ENCODE assay signal across 8 mouse cellular contexts in the genomic region with DNA sequence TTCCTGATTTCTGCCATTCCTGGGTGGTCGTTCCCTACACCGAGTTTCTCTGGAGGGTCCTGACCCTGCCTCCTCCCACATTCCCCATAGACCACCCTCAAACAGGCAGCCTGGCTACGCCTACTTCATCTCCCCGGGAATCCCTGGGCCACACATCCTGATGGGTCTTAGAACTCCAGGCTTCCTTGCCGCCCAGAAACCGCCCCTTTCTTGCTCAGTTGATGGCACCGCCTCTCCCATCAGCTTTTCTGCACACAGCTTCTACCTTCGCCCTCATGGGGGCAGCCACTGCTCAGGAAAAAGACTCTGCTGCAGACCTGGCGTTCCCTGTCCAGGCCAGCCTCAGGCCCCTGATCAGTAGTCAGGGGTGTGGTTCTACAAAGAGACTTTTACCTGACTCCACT. TPM values are rescaled to one million over a fixed set of nuclear protein-coding genes. Genes with fewer than 3 reads are reported as not detected.
DNase-seq lines count a peak whose midpoint lies in the region; ATAC-seq and TF ChIP-seq lines count a peak whose summit lies in the region.

No protein-coding gene starts in this region.

- no peak overlapping the region for H3K9ac ChIP-seq in heart, embryonic 14.5 days (ENCODE audit: low read length)
- no peak overlapping the region for H3K9ac ChIP-seq in kidney, postnatal 0 days (ENCODE audit: low read depth, low read length)

- peak; percentile 69; the same call in 1 of the 2 replicates for ATAC-seq in heart, embryonic 14.5 days (ENCODE audit: insufficient number of reproducible peaks, insufficient read depth, low FRiP score, low read depth)
- peak; percentile 85 for ATAC-seq in kidney, postnatal 0 days (replicated peaks; ENCODE audit: low FRiP score, low read depth)

- WGBS in embryonic facial prominence, embryonic 10.5 days = under 1% methylated on average over 9 of the region's 9 CpGs
- 3% methylated on average over 9 of the region's 9 CpGs for WGBS in heart, embryonic 14.5 days
- 4% methylated on average over 9 of the region's 9 CpGs for WGBS in kidney, postnatal 0 days
- WGBS in lung, adult 2 months = 3% methylated on average over 9 of the region's 9 CpGs
- 5% methylated on average over 9 of the region's 9 CpGs for WGBS in olfactory bulb, adult 2 months

- H3K27me3 ChIP-seq in embryonic facial prominence, embryonic 10.5 days (replicated peaks; ENCODE audit: low read depth, poor library complexity, severe bottlenecking) = peaks cover 16% of the 10 kb centered on the region
- peaks cover 24% of the 10 kb centered on the region for H3K27me3 ChIP-seq in heart, embryonic 14.5 days (ENCODE audit: control insufficient read depth, insufficient read depth, low read length)
- H3K27me3 ChIP-seq in kidney, postnatal 0 days (ENCODE audit: insufficient read depth, low read length) = no peaks in the 10 kb centered on the region

- TF ChIP-seq POLR2A in lung, adult 2 months (IDR thresholded peaks at IDR 0.05; ENCODE audit: borderline replicate concordance, extremely low read depth, low read depth, low read length) = no peak
- no peak for TF ChIP-seq POLR2A in olfactory bulb, adult 2 months (IDR thresholded peaks at IDR 0.05; ENCODE audit: insufficient read depth, low read depth, low read length)

- peak overlapping the region; percentile 53 for H3K4me2 ChIP-seq in heart, embryonic 14.5 days (ENCODE audit: low read length)
- peak overlapping the region; percentile 38 for H3K4me2 ChIP-seq in kidney, postnatal 0 days (ENCODE audit: low read length)

- peak overlapping the region; percentile 39 for H3K4me3 ChIP-seq in embryonic facial prominence, embryonic 10.5 days
- no peak overlapping the region for H3K4me3 ChIP-seq in heart, embryonic 14.5 days (ENCODE audit: control insufficient read depth in 1 of 2, insufficient read depth in 1 of 2, low read depth in 1 of 2, low read length in 2 of 2)
- no peak overlapping the region for H3K4me3 ChIP-seq in kidney, postnatal 0 days (replicated peaks; ENCODE audit: low read depth, low read length)
- no peak overlapping the region for H3K4me3 ChIP-seq in lung, adult 2 months (replicated peaks; ENCODE audit: extremely low read depth, low read depth, low read length)
- H3K4me3 ChIP-seq in olfactory bulb, adult 2 months (ENCODE audit: insufficient read depth, low read depth, low read length) = no peak overlapping the region

- H3K9me3 ChIP-seq in embryonic facial prominence, embryonic 10.5 days = no peaks in the 10 kb centered on the region
- H3K9me3 ChIP-seq in heart, embryonic 14.5 days (ENCODE audit: control insufficient read depth, low read length) = no peaks in the 10 kb centered on the region
- H3K9me3 ChIP-seq in kidney, postnatal 0 days (replicated peaks; ENCODE audit: low read length) = no peaks in the 10 kb centered on the region

- TF ChIP-seq CTCF in kidney, postnatal 0 days (IDR thresholded peaks at IDR 0.05; ENCODE audit: low read depth) = peak; percentile 80
- peak; percentile 76 for TF ChIP-seq CTCF in lung, adult 2 months (IDR thresholded peaks at IDR 0.05; ENCODE audit: insufficient read depth, low read length)
- TF ChIP-seq CTCF in olfactory bulb, adult 2 months (IDR thresholded peaks at IDR 0.05; ENCODE audit: insufficient read depth, low read depth, low read length) = 0 out of 2 replicates have a peak, but pooled peaks have one; percentile 20

- H3K27ac ChIP-seq in embryonic facial prominence, embryonic 10.5 days (replicated peaks) = peak overlapping the region; percentile 27; the same call in 1 of the 2 replicates
- H3K27ac ChIP-seq in heart, embryonic 14.5 days (replicated peaks in 1 of 2; ENCODE audit: control insufficient read depth in 1 of 2, insufficient read depth in 1 of 2, low read depth in 2 of 2, low read length in 2 of 2) = no peak overlapping the region
- H3K27ac ChIP-seq in kidney, postnatal 0 days = no peak overlapping the region
- H3K27ac ChIP-seq in olfactory bulb, adult 2 months (ENCODE audit: insufficient read depth, low read depth, low read length) = no peak overlapping the region

- H3K36me3 ChIP-seq in embryonic facial prominence, embryonic 10.5 days (replicated peaks) = no peaks in the 10 kb centered on the region
- H3K36me3 ChIP-seq in heart, embryonic 14.5 days (ENCODE audit: control insufficient read depth, insufficient read depth, low read length) = no peaks in the 10 kb centered on the region
- H3K36me3 ChIP-seq in kidney, postnatal 0 days (ENCODE audit: insufficient read depth, low read length) = no peaks in the 10 kb centered on the region

- DNase-seq in ovary, adult 18-20 months (ENCODE audit: low spot score) = peak; percentile 57
- no peak for DNase-seq in ovary, postnatal 10 days (ENCODE audit: low spot score)
- peak; percentile 82 for DNase-seq in embryonic facial prominence, embryonic 10.5 days (ENCODE audit: low spot score)
- peak; percentile 92 for DNase-seq in kidney, postnatal 0 days (ENCODE audit: low spot score)
- DNase-seq in lung, adult 2 months = peak; percentile 63
- no peak for DNase-seq in cerebellum, adult 9-10 months

- peaks cover 17% of the 10 kb centered on the region for H3K4me1 ChIP-seq in embryonic facial prominence, embryonic 10.5 days
- H3K4me1 ChIP-seq in heart, embryonic 14.5 days (ENCODE audit: control insufficient read depth in 2 of 2, insufficient read depth in 2 of 2, low read length in 2 of 2) = peaks cover 3 to 7% of the 10 kb centered on the region in 2 experiments; a peak in 2 of 4 replicates
- H3K4me1 ChIP-seq in kidney, postnatal 0 days (replicated peaks; ENCODE audit: insufficient read depth, low read length) = no peaks in the 10 kb centered on the region; the same call in 1 of the 2 replicates
- H3K4me1 ChIP-seq in lung, adult 2 months (ENCODE audit: control insufficient read depth, insufficient read depth, low read length) = peaks cover 10% of the 10 kb centered on the region
- peaks cover 5% of the 10 kb centered on the region for H3K4me1 ChIP-seq in olfactory bulb, adult 2 months (ENCODE audit: control insufficient read depth, insufficient read depth, low read length)

RNA-seq across cellular contexts. Expression of gene Rpn1, which starts 39.6 kb away (rescaled TPM):
- polyA plus RNA-seq in embryonic facial prominence, embryonic 10.5 days (2016; fragmentation: Nextera tagmentation; extraction: Ambion mirVana) = 302 and 327 TPM in 2 replicates
- 179 and 180 TPM in 2 replicates for polyA plus RNA-seq in heart, embryonic 14.5 days (2014; fragmentation: Nextera tagmentation; extraction: Ambion mirVana)
- polyA plus RNA-seq in kidney, postnatal 0 days (2015; fragmentation: Nextera tagmentation; extraction: Ambion mirVana) = 282 and 319 TPM in 2 replicates
- polyA plus RNA-seq in lung, adult 2 months (2012; rRNA removed) = 127 and 179 TPM in 2 replicates
- not detected in 2 replicates for polyA plus RNA-seq in olfactory bulb, adult 2 months (2012; ENCODE audit: insufficient read depth, insufficient read length, low replicate concordance, missing spikeins)

Comparison
In these comparisons a context has a peak if more than half of its experiments do, and no peak if none do; other contexts are left out.
1. DNase-seq: peak in ovary, adult 18-20 months (single experiment), embryonic facial prominence, embryonic 10.5 days (single experiment), kidney, postnatal 0 days (single experiment) and lung, adult 2 months (single experiment); none in ovary, postnatal 10 days (single experiment) and cerebellum, adult 9-10 months (single experiment).
2. CTCF ChIP-seq: peak in every context shown above with its lines; median percentile 80 in kidney, postnatal 0 days; 76 in lung, adult 2 months; 20 in olfactory bulb, adult 2 months.